Mouse (Mus musculus) megakaryocyte progenitor cell, adult 5-6 weeks (primary cell): Measurements from ENCODE around the gene Eif1. TPM values are rescaled to one million over a fixed set of nuclear protein-coding genes. Genes with fewer than 3 reads are reported as not detected.
"Not testable (repeated sequence)": the region's sequence is repeated elsewhere in the genome, so short reads cannot be mapped to it uniquely, and the experiment has no call there.

ENCODE experiments used
- ATAC-seq: replicated peaks from 2 replicates; pipeline ENCODE4 v1.8.0; 2016; ENCODE audit warnings: mild to moderate bottlenecking, moderate TSS enrichment, inconsistent platforms; ENCODE audit not compliant: poor library complexity
- total RNA-seq, 2 experiments: library from RNA; stranded (forward) in 1 of 2; stranded (reverse) in 1 of 2; fragments of 157-497, 149-512 nt in 1 of 2; fragments of 200-1000 nt in 1 of 2; gene quantifications; 2 replicates each; pipeline versions ENCODE4 v1.2.3 to v1.2.4; 2015 to 2017

Gene Eif1
- total RNA-seq (2015) = 1,262 and 1,322 TPM in 2 replicates
- 95.6 and 142 TPM in 2 replicates for total RNA-seq (2017)

DNA sequence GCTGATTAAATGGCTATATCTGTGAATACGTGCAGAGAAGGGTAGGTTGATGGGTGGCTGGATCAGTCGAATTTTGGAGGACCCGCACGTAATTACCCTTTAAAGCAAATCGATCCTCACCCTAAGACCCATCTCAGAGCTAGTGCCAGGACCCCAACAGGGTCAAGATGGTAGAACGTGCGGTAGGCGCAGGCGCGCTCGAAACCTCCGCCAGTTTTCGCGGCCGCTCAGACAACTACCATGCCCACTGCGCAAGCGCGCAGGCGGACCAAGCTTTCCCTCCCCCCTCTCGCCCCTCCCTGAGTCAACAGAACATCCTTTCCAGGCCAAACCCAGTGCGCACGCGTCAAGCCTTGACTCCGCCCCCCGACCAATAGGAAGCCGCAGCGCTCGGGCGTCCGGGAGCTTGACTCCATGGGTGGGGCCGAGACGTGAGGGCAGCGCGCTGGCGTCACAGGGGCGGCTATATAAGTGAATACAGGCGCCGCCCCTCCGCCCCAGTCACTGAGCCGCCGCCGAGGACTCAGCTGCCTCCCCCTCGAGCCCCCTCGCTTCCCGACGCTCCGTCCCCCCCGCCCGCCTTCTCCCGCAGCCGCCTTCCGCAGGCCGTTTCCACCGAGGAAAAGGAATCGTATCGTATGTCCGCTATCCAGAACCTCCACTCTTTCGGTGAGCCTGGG, at the start of gene Eif1:
TSS of gene Eif1 (plus strand) at position 394 of the 680 bp plus-strand sequence.
- ATAC-seq = peak; percentile 78

DNA sequence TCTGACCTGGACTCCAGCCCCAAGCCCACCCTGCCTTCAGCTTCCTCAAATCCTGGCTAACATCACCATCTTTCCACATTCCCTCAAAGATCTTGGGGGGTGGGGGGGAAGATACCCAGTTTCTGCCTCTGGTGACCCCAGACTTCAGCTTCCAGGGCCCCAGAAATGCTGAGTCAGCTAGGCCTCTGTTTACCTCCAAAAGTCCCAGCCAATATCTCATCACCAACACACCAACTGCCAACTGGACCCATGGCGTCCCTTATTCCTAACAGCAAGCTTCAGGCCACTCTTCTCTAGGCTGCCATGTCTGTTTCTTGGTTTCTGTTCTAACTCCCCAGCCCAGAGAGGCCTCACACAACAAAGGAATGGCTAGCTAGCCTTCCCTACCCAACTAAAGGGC, 47.8 kb upstream of the Eif1 start:
- ATAC-seq = no peak

DNA sequence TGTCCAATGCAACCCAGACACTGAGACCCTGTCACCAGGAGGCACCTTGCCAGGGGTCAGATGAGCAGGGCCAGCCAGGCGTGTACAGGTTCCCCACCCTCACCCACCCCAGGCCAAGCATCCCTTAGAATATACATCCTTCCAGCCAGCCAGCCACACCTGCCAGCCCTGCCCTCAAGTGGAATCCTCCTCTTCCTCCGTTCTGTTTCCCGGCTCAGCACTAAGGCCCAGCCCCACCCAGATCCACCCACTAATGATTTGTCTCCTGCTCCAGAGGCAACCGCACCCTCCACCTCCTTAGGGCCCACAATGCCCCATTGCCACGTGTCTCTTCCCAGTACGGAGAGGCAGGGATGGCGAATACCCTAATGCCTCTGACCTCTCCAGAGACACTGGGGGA, 45.0 kb upstream of the Eif1 start:
- ATAC-seq = no peak

DNA sequence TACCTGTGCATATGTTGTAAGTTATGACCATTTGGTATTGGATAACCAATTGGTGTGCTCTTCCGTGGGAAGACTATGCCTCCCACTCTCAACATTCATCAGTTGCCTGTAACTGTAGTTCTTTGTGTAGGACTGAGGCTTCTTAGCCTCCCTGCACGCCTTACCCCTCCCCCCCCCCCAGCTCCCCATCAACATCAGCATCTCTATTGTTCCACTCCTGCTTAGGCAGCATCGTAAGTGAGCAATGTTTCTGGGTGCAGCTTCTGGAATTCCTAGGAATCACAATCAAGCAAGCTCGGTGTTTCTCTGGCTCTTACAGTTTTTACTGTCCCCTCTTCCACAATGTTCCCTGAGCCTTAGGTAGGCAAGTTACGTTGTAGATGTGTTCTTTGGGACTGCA, 44.2 kb upstream of the Eif1 start:
- no peak for ATAC-seq

DNA sequence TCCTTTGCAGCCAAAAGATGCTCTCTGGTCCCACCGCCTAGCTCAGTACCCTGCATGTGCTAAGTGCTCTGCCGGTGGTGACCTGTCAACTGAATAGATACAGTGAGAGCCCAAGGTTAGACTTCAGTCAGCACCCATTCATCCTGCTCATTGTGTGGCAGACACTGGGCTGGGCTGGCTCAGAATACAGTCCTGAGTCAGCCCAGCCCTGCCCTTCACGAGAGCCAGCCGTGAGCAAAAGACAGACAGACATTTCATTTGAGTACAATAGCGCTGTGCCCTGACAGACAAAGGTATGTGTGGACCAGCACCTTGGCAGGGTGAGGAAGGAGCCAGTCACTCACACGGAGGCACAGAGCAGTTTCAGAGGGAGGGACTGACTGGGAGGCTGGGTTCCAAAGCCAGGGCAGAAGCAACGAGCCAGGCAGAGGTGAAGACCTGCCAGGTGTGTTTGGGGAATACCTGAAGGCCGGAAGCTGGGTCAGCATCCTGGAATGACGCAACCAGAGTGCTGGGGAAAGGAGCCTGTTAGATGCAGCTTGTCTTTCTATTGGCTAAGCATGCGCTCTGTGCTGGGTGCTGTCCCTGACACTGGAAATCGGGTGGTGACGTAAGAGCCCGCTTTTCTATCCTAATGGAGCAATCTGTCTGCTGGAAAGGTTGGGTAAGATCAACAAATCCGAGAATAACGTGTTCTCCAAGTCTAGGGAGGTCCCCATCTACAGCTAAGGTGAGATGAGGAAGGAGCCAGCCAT, 41.8 kb upstream of the Eif1 start:
- no peak for ATAC-seq

DNA sequence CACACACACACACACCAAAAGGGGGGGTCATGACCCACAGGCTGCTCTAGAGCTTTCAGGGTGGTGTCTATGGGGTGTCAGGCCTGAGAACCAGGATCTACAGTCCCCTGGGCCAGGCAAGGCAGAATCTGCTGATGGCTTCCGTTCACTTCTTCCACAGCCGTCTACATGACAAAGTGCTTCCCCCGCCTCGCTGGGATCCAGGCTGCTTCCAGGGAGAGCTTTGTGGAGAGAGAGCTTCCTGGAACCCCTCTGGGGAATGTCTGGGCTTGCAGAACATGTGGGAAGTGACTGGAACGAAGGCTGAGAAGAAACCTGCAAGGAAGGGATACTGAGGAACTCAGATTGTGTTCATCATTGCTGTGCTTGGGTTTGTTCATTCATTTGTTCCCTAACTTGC, 40.9 kb upstream of the Eif1 start:
- ATAC-seq = no peak

DNA sequence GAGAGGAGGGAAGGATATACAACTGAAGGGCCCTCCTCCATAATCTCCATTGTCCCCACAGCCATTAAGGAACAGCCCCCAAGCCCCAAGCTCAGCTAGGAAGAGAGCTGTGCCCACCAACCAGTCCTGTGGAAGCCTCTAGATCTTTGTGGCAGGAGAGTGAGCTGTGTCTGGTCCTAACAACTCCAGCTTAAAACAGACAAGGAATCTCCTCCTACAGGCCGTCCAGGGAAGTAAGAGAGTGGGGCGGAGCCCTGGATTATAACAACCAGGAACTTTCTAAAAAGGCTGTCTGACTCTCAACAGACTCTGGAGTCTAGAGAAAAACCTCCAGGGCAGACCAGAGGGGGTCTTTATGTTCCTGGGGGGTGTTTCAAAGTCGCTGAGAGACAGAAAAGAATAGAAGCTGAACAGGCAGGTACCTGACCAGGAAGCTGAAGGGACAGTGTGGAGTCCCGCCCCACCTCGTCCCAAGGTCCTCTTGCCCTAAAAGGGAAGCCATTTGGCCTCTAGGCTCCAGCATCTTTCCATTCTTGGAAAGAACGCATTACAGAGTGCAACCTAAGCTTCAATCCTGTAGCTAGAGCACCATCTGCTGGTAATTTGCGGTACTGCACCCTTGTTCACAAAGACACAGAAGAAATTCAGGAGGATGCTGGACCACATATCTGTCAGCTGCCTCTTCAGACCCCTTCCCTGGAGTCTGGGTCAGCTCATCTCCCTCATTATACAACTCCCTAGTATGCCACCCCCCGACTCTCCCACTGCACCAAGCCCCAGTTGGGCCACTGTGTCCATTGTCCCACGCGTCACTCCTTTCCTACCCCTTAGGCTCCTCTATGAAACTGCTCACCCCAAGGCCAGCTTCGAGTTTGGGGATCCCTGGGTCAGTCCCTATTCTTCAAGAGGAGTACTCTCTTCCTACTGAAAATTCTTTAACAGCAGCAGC, 37.8 kb upstream of the Eif1 start:
- ATAC-seq = peak; percentile 86

DNA sequence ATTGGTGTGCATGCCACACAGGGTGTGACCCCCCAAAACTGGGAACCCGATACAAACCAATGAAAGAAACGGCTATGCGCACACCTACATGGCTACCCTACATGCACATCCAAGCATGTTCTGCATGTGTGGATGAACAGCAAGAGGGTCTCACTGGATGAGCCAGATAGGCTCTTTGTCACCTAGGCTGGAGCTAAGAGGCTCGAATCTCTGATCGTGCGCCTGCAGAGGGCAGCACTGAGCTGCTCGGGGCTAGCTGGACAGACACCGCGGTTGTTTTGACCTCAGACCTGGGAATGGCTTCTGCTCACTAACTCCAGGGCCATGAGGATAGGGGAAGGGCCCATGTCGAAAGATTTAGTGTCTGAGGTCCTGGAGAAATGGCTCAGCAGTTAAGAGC, 37.1 kb upstream of the Eif1 start:
- peak; percentile 87 for ATAC-seq

DNA sequence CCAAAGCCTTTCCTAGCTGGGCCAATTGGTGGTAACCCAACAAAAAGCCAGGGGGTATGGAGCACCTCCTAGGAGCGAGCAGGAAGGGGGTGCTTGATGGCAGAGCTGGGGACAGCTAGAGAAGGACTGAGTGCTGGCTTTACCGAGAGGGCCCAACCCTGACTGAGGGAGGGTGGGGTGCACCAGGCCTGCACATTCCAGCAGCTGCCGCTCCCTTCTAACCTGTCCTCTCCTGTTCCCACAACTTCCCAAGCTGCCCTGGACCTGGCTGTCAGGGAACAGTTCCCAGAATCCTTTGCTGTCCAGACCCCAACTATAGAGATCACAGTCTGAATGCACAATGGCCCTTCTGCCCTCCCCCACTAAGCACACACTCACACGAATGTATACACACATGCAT, 34.7 kb upstream of the Eif1 start:
- ATAC-seq = no peak

DNA sequence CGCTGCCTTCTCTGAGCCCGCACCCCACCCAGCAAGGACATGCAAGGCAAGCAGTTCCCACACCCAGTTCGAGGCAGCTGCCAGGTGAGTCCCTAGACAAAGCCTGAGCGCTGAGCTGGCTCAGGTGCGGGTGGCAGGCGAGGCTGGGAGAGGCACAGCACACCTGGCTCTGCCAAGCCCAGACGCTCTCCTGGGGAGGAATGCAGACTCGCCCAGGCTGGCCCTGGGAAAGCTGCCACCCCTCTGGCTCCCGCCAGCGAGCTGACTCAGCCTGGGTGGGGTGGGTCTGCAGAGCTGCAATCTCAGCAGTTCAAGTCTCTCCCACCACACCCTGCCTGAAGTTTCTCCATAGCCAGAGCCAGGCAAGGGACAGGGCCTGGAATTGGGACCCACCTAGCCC, 32.7 kb upstream of the Eif1 start:
- ATAC-seq = no peak

DNA sequence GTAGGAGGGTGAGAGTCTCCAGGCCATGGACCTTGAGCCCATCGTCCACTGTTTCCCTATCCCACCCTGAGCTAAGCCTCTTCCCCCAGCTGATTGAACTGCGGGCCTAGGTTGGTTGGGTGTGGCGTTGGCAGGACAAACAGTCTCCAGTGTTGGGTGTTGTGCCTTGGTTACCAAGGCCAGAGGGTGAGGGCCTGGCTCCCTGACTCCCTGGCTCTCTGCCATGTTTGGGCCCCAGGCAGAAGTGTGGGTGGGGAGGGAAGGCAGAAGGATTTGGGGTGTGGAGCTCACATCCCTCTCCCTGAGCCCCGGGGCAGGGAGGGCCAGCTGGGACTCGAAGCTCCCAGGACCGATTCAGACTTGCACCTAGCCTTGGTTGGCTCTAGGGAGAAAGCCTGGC, 30.7 kb upstream of the Eif1 start:
- ATAC-seq = no peak

DNA sequence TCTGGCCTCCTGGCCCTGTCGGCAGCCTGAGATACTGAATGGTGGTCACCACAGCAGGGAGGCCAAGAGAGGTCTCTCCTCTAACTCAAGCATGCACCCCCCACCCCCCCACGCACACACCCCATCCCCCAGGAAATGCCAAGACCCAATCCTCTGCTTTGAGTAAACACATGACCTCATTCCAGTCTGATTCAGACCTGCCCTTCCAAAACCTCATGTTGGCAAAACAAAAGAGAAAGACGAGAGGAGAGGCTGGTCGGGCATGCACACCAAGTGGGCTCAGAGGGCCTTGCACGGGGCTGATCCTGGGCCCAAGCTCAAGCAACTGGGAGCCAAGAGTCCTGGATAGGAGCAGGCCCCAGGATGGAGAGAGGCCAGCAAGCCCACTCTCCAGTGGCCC, 29.4 kb upstream of the Eif1 start:
- no peak for ATAC-seq

DNA sequence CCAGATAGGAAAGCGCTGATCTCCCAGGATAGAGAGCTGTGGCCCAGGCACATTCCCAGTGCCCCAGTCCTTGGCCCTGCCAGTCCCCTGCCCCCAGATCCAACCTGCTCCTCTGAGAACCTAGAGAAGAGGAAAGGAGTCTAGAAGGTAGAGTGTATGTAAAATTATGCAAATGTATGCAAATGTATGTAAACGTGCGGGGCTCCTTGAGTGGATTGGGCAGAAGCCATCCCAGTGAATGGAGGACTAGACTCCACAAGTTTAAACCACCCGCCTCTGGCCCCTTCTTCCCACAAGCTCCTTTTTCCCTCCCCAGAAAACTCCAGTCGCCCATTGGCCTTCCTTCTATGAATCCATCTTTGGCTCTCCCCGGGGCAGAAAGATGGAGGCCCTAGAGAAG, 26.8 kb upstream of the Eif1 start:
- ATAC-seq = no peak

DNA sequence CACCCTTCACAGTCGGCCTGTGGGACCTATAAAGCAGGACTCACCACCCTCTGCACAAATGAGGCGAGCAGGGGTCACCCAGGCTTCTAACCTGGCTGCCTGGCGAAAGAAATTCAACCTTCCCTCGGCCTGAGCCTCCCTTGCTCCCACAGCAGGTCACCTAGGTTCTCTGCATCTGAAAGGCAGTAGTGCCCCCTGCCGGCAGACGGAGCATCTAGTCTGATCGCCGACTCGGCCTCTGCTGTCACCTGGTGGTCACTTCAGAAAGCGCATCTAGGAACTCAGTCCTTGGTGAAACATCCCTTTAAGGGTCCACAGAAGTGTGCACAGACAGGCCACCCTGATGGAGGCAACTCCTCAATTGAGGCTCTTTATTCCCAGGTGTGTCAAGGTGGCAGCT, 24.4 kb upstream of the Eif1 start:
- ATAC-seq = peak; percentile 91

DNA sequence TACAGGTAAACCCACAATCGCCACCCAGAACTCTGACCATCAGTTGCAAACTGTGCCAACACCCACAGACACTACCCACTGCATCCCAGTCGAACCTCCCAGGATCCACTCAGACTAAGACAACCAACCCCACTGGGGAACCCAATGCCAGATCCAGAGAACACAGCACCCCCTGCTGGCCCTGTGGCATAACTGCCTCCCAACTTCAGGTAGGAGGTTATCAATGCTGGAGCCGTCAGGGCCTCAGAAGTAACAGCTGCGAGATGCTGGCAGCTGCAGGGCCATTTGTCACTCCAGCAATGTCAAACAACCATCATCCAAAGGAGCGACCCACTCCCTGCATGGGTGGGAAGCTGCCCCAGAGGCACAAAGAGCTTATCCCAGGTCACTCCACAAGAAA, 21.9 kb upstream of the Eif1 start:
- ATAC-seq = peak; percentile 29

DNA sequence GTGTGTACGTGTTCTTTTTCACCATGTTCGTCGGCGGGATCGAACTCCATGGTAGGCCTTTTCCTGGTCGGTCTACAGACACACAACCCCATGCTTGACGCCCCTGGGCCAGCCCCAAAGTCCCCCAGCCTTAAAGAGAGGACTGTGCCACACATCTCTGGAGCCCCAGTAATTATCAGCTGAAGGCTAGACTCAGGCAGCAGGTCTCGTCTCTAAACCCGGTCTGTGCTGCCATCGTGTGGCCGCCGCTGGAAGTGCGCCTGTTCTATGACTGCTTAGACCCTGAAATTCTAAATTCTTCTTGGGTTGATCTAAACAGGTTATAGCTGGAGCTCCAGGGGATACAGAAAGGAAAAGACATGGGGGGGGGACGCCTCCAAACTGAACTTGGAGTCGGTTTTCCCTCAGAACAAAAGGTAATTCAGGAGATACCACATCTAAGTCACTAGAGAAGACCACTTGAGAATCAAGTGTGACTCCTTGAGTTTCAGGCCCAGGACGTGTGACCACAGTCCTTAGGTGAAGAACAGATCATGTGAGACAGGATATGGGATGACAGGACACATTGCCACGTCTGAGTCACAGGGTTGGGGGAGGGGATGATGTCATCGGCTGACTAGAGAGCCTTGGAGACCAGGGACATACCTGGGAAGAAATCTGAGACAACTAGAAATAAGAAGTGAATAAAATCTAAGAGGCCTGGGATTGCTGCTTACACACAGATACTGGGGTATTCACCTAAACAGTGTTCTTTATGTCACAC, 21.2 kb upstream of the Eif1 start:
- peak; percentile 84 for ATAC-seq

DNA sequence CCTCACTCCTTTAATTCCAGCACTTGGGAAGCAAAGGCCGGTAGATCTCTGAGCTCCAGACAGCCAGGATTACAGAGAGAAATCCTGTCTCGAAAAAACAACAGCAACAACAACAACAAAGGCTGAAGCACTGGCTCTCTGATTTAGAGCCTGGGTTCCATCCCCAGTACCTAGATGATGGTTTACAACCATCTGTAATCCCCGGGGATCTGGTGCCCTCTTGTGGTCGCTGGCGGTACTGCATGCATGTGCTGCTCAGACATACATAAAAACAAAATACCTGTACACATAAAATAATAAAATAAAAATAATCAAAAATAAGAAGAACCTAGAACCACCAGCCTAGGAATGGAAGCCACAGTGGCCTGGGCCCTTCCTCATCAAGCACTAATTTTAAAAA, 19.4 kb upstream of the Eif1 start:
- peak; percentile 58 for ATAC-seq

DNA sequence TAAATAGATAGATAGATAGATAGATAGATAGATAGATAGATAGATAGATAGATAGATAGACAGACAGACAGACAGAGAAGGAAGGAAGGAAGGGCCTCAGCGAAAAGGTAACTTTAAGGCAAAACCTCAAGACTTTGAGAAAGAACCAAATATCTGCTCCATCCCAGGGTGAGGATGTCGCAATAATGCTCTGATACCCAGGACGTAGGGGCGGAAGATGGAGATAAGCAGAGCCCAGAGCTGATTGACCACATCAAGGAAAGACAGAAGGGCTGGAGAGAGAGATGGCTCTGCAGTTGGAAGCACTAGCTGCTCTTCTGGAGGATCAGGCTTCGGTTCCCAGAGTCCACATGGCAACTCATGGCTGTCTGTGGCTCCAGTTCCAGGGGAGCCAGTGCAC, 18.4 kb upstream of the Eif1 start:
- ATAC-seq = no peak

DNA sequence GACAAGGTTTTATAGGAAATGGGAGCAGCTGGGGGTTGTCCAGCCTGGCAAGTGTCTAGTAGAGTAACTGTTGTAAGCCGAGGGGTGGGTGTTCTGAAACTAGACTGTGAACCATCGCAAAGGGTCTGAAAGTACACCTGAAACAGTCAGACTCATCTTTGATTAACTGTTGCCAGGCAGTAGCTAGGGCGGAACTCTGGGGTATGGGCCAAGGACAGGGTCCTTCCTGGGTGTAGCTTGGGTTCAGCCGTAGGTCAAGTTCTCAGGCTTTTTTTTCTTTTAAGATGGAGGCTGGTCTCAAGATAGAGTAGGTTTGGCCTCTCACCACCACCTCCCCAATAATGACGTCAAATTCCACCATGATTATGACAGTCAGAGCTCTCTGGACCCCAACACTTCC, 11.8 kb upstream of the Eif1 start:
- ATAC-seq = no peak

DNA sequence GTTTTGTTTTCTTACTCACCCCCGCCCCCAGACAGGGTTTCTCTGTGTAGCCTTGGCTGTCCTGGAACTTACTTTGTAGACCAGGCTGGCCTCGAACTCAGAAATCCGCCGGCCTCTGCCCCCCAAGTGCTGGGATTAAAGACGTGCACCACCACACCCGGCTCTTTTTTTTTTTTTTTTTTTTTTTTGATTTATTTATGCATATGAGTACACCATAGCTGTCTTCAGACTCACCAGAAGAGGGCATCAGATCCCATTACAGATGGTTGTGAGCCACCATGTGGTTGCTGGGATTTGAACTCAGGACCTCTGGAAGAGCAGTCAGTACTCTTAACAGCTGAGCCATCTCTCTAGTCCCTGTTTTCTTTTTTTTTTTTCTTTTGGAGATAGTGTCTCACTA, 11.0 kb upstream of the Eif1 start:
- ATAC-seq = not testable (repeated sequence)

DNA sequence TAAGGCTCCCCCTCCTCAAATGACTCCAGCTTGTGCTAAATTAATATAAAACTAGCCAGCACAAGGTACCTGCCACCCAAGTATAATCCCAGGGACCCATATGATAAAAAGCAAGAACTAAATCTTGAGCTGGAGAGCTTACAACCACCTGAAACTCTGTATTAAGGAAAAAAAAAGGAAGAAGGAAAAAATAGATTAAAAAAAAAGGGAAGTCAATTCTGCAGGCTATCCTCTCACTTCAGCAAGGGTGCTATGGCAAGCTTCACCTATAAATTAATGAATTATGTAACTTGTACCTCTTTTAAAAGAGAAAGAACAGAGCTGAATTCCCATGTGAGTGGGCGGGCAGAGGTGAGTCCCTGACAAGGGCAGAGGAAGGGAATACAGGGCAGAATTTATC, 8.0 kb upstream of the Eif1 start:
- ATAC-seq = no peak
